Mouse (Mus musculus): ENCODE results near the gene Slc35b3. TPM values are rescaled to one million over a fixed set of nuclear protein-coding genes. Genes with fewer than 3 reads are reported as not detected.

Gene Slc35b3
- polyA plus RNA-seq, 1 experiment from 2014 or later: 12.5 TPM

GRCm38 (mm10) chr13:38938433-38938832 is 22.2 kb downstream of the Slc35b3 start:
- peaks cover 59% of the 10 kb centered on the region for H3K36me3 ChIP-seq (replicated peaks)
- H3K4me2 ChIP-seq: no peak overlapping the region
- no peaks in the 10 kb centered on the region for H3K27me3 ChIP-seq
- H3K4me1 ChIP-seq (replicated peaks): no peaks in the 10 kb centered on the region
- no peak for ATAC-seq (ENCODE audit: insufficient read depth)
- no peak overlapping the region for H3K27ac ChIP-seq (replicated peaks)
- 80% methylated on average over 2 of the region's 2 CpGs for WGBS (ENCODE audit: insufficient replicate concordance)
- no peak overlapping the region for H3K9ac ChIP-seq
- H3K9me3 ChIP-seq (replicated peaks): no peaks in the 10 kb centered on the region
- H3K4me3 ChIP-seq (replicated peaks): no peak overlapping the region

GRCm38 (mm10) chr13:38936860-38937471 is 23.7 kb downstream of the Slc35b3 start:
- H3K36me3 ChIP-seq (replicated peaks): peaks cover 59% of the 10 kb centered on the region

GRCm38 (mm10) chr13:38935856-38936446 is 24.7 kb downstream of the Slc35b3 start:
- Histone ChIP-seq H3K4me2 (no peak overlapping the region), H3K27me3 (no peaks in the 10 kb centered on the region), H3K4me1 (replicated peaks) (no peaks in the 10 kb centered on the region), H3K9me3 (replicated peaks) (no peaks in the 10 kb centered on the region), H3K27ac (replicated peaks) (no peak overlapping the region), H3K36me3 (replicated peaks) (peaks cover 51% of the 10 kb centered on the region), H3K9ac (no peak overlapping the region), H3K4me3 (replicated peaks) (no peak overlapping the region)
- WGBS (ENCODE audit: insufficient replicate concordance): 80% methylated on average over 10 of the region's 10 CpGs
- ATAC-seq (ENCODE audit: insufficient read depth): no peak

More at GRCm38 (mm10) chr13:38936860-38937471, 23.7 kb downstream of the Slc35b3 start:
- ATAC-seq (ENCODE audit: insufficient read depth): no peak
- Histone ChIP-seq H3K4me3 (replicated peaks) (no peak overlapping the region), H3K4me1 (replicated peaks) (no peaks in the 10 kb centered on the region), H3K27me3 (no peaks in the 10 kb centered on the region), H3K9me3 (replicated peaks) (no peaks in the 10 kb centered on the region), H3K27ac (replicated peaks) (no peak overlapping the region), H3K4me2 (no peak overlapping the region), H3K9ac (no peak overlapping the region)
- 79% methylated on average over 10 of the region's 10 CpGs for WGBS (ENCODE audit: insufficient replicate concordance)

- H3K9ac ChIP-seq: no peak overlapping the region
- peaks cover 27% of the 10 kb centered on the region for H3K36me3 ChIP-seq (replicated peaks)
- no peaks in the 10 kb centered on the region for H3K9me3 ChIP-seq (replicated peaks)
- H3K4me1 ChIP-seq (replicated peaks): no peaks in the 10 kb centered on the region
- ATAC-seq (ENCODE audit: insufficient read depth): no peak
- H3K4me3 ChIP-seq (replicated peaks): no peak overlapping the region
- no peaks in the 10 kb centered on the region for H3K27me3 ChIP-seq
- H3K4me2 ChIP-seq: no peak overlapping the region
- WGBS (ENCODE audit: insufficient replicate concordance): 86% methylated on average over 15 of the region's 15 CpGs
- no peak overlapping the region for H3K27ac ChIP-seq (replicated peaks)
Observed at GRCm38 (mm10) chr13:38929843-38930578, 30.7 kb downstream of the Slc35b3 start.

- Histone ChIP-seq H3K4me3 (replicated peaks) (no peak overlapping the region), H3K4me2 (no peak overlapping the region), H3K4me1 (replicated peaks) (no peaks in the 10 kb centered on the region), H3K36me3 (replicated peaks) (no peaks in the 10 kb centered on the region), H3K27me3 (no peaks in the 10 kb centered on the region), H3K27ac (replicated peaks) (no peak overlapping the region), H3K9ac (no peak overlapping the region), H3K9me3 (replicated peaks) (no peaks in the 10 kb centered on the region)
- ATAC-seq (ENCODE audit: insufficient read depth): no peak
- 42% methylated on average over 3 of the region's 3 CpGs for WGBS (ENCODE audit: insufficient replicate concordance)
Observed at GRCm38 (mm10) chr13:38922676-38923075, 38.0 kb downstream of the Slc35b3 start.

GRCm38 (mm10) chr13:38921306-38921705 is 39.4 kb downstream of the Slc35b3 start:
- H3K9ac ChIP-seq: no peak overlapping the region
- WGBS (ENCODE audit: insufficient replicate concordance): 68% methylated on average over 1 of the region's 1 CpGs
- H3K27ac ChIP-seq (replicated peaks): no peak overlapping the region
- no peaks in the 10 kb centered on the region for H3K36me3 ChIP-seq (replicated peaks)
- H3K9me3 ChIP-seq (replicated peaks): no peaks in the 10 kb centered on the region
- H3K4me3 ChIP-seq (replicated peaks): no peak overlapping the region
- no peak for ATAC-seq (ENCODE audit: insufficient read depth)
- H3K27me3 ChIP-seq: no peaks in the 10 kb centered on the region
- no peaks in the 10 kb centered on the region for H3K4me1 ChIP-seq (replicated peaks)
- H3K4me2 ChIP-seq: no peak overlapping the region

- no peaks in the 10 kb centered on the region for H3K9me3 ChIP-seq (replicated peaks)
- no peaks in the 10 kb centered on the region for H3K27me3 ChIP-seq
- no peak for ATAC-seq (ENCODE audit: insufficient read depth)
- no peak overlapping the region for H3K27ac ChIP-seq (replicated peaks)
- no peak overlapping the region for H3K4me2 ChIP-seq
- no peak overlapping the region for H3K4me3 ChIP-seq (replicated peaks)
- H3K9ac ChIP-seq: no peak overlapping the region
- WGBS (ENCODE audit: insufficient replicate concordance): 62% methylated on average over 9 of the region's 9 CpGs
- H3K4me1 ChIP-seq (replicated peaks): no peaks in the 10 kb centered on the region
- H3K36me3 ChIP-seq (replicated peaks): no peaks in the 10 kb centered on the region
Observed at GRCm38 (mm10) chr13:38918188-38918885, 42.3 kb downstream of the Slc35b3 start.

- WGBS (ENCODE audit: insufficient replicate concordance): 64% methylated on average over 5 of the region's 5 CpGs
- no peaks in the 10 kb centered on the region for H3K9me3 ChIP-seq (replicated peaks)
- no peaks in the 10 kb centered on the region for H3K4me1 ChIP-seq (replicated peaks)
- H3K36me3 ChIP-seq (replicated peaks): no peaks in the 10 kb centered on the region
- ATAC-seq (ENCODE audit: insufficient read depth): no peak
- no peaks in the 10 kb centered on the region for H3K27me3 ChIP-seq
- no peak overlapping the region for H3K27ac ChIP-seq (replicated peaks)
- H3K4me3 ChIP-seq (replicated peaks): no peak overlapping the region
- H3K9ac ChIP-seq: no peak overlapping the region
- H3K4me2 ChIP-seq: no peak overlapping the region
Observed at GRCm38 (mm10) chr13:38917556-38917955, 43.1 kb downstream of the Slc35b3 start.

GRCm38 (mm10) chr13:38914771-38915170 is 45.9 kb downstream of the Slc35b3 start:
- Histone ChIP-seq H3K9me3 (replicated peaks) (no peaks in the 10 kb centered on the region), H3K9ac (no peak overlapping the region), H3K36me3 (replicated peaks) (no peaks in the 10 kb centered on the region), H3K4me1 (replicated peaks) (no peaks in the 10 kb centered on the region), H3K27ac (replicated peaks) (no peak overlapping the region), H3K4me3 (replicated peaks) (no peak overlapping the region), H3K27me3 (no peaks in the 10 kb centered on the region), H3K4me2 (no peak overlapping the region)
- WGBS (ENCODE audit: insufficient replicate concordance): 63% methylated on average over 6 of the region's 6 CpGs
- no peak for ATAC-seq (ENCODE audit: insufficient read depth)

- Histone ChIP-seq H3K4me2 (no peak overlapping the region), H3K27me3 (no peaks in the 10 kb centered on the region), H3K9ac (no peak overlapping the region), H3K4me1 (replicated peaks) (no peaks in the 10 kb centered on the region), H3K4me3 (replicated peaks) (no peak overlapping the region), H3K36me3 (replicated peaks) (no peaks in the 10 kb centered on the region), H3K9me3 (replicated peaks) (no peaks in the 10 kb centered on the region), H3K27ac (replicated peaks) (no peak overlapping the region)
- no peak for ATAC-seq (ENCODE audit: insufficient read depth)
- 56% methylated on average over 3 of the region's 3 CpGs for WGBS (ENCODE audit: insufficient replicate concordance)
Observed at GRCm38 (mm10) chr13:38892364-38892763, 68.3 kb downstream of the Slc35b3 start.
